Mouse (Mus musculus): ENCODE measurements around the gene Veph1. TPM values are rescaled to one million over a fixed set of nuclear protein-coding genes. Genes with fewer than 3 reads are reported as not detected.

Gene Veph1
- polyA plus RNA-seq (2012; rRNA removed): not detected in 2 replicates

DNA sequence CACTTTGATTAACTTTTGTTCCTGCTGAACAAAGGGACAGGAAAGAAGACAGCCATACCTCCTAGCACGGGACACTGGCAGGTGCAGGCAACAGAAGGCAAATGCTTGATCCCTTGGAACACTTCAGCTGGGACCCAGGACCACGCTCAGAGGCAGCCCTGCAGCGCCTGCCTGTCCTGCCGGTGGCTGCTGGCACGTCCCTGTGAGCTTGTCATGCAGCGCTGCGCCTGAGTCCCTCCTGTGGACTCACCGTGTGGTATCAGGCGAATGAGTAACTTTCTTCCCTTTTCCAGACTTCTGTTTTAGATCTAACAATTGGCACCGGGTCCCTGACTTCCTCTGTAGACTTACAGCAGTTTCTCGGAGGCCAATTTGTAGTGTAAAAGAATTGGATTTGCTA lies at the start of gene Veph1:
TSS of gene Veph1 (minus strand) at position 293 of the 400 bp plus-strand sequence.
- no peak for TF ChIP-seq POLR2A (IDR thresholded peaks at IDR 0.05; ENCODE audit: low read depth, low read length)
- no peak for TF ChIP-seq CTCF (IDR thresholded peaks at IDR 0.05; ENCODE audit: extremely low read depth, insufficient read depth, insufficient read length, insufficient replicate concordance)
- Histone ChIP-seq H3K4me1 (ENCODE audit: control insufficient read depth, insufficient read depth, insufficient read length) (no peaks in the 10 kb centered on the region), H3K36me3 (ENCODE audit: control insufficient read depth, insufficient read depth, low read length) (no peaks in the 10 kb centered on the region), H3K27ac (ENCODE audit: insufficient read depth, low read length) (no peak within 1 kb of the TSS), H3K4me3 (ENCODE audit: extremely low read depth, insufficient read depth, insufficient read length) (no peak within 1 kb of the TSS), H3K27me3 (ENCODE audit: control insufficient read depth, insufficient read depth, low read length) (no peaks in the 10 kb centered on the region)
- no peak for DNase-seq (ENCODE audit: low read depth in 1 of 2, low spot score in 2 of 2)
- 20% methylated on average over 11 of the region's 11 CpGs for WGBS

DNA sequence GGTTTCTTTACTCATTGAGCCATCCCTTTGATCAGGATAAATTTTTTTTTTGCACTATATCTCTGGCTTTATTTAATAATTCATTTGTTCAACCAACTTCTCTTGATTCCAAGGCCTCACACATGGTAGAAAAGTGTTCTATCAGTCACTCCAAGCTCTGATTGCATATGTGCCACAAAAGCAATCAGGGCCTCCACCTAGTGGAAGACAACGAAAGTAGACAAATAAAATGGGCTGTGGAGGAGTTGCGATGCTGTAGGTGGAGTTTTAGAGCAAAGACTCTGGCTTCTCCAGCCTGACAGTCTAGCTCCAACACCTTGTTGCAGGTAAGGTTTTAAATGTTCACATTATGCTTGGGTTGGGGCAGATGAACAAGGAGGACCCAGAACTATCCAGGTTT lies 44.1 kb upstream of the Veph1 start:
- Histone ChIP-seq H3K4me3 (ENCODE audit: extremely low read depth, insufficient read depth, insufficient read length) (no peak overlapping the region), H3K27ac (ENCODE audit: insufficient read depth, low read length) (no peak overlapping the region), H3K36me3 (ENCODE audit: control insufficient read depth, insufficient read depth, low read length) (no peaks in the 10 kb centered on the region), H3K27me3 (ENCODE audit: control insufficient read depth, insufficient read depth, low read length) (no peaks in the 10 kb centered on the region), H3K4me1 (ENCODE audit: control insufficient read depth, insufficient read depth, insufficient read length) (no peaks in the 10 kb centered on the region)
- TF ChIP-seq CTCF (IDR thresholded peaks at IDR 0.05; ENCODE audit: extremely low read depth, insufficient read depth, insufficient read length, insufficient replicate concordance) (no peak), POLR2A (IDR thresholded peaks at IDR 0.05; ENCODE audit: low read depth, low read length) (no peak)
- no peak for DNase-seq (ENCODE audit: low read depth in 1 of 2, low spot score in 2 of 2)
- WGBS: 90% methylated on average over 2 of the region's 2 CpGs

DNA sequence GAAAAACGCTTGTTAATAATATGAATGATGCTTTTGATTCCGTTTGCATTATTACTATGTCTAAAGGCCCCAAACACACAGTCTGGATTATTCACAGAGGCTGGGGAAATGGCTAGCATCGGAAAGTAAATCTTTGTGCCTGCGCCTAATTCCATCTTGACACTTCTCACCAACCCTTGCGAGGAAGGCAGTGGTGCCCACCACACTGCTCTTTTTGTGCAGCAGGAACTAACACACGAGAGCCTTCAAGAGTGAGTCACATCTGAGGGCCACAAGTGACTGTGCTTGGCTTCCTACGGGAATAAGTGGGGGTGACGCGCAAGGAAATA lies 35.7 kb upstream of the Veph1 start:
- Histone ChIP-seq H3K27me3 (ENCODE audit: control insufficient read depth, insufficient read depth, low read length) (no peaks in the 10 kb centered on the region), H3K4me1 (ENCODE audit: control insufficient read depth, insufficient read depth, insufficient read length) (no peaks in the 10 kb centered on the region), H3K4me3 (ENCODE audit: extremely low read depth, insufficient read depth, insufficient read length) (no peak overlapping the region), H3K27ac (ENCODE audit: insufficient read depth, low read length) (no peak overlapping the region), H3K36me3 (ENCODE audit: control insufficient read depth, insufficient read depth, low read length) (no peaks in the 10 kb centered on the region)
- TF ChIP-seq CTCF (IDR thresholded peaks at IDR 0.05; ENCODE audit: extremely low read depth, insufficient read depth, insufficient read length, insufficient replicate concordance) (no peak), POLR2A (IDR thresholded peaks at IDR 0.05; ENCODE audit: low read depth, low read length) (no peak)
- DNase-seq (ENCODE audit: low read depth in 1 of 2, low spot score in 2 of 2): no peak
- WGBS: 86% methylated on average over 9 of the region's 9 CpGs

DNA sequence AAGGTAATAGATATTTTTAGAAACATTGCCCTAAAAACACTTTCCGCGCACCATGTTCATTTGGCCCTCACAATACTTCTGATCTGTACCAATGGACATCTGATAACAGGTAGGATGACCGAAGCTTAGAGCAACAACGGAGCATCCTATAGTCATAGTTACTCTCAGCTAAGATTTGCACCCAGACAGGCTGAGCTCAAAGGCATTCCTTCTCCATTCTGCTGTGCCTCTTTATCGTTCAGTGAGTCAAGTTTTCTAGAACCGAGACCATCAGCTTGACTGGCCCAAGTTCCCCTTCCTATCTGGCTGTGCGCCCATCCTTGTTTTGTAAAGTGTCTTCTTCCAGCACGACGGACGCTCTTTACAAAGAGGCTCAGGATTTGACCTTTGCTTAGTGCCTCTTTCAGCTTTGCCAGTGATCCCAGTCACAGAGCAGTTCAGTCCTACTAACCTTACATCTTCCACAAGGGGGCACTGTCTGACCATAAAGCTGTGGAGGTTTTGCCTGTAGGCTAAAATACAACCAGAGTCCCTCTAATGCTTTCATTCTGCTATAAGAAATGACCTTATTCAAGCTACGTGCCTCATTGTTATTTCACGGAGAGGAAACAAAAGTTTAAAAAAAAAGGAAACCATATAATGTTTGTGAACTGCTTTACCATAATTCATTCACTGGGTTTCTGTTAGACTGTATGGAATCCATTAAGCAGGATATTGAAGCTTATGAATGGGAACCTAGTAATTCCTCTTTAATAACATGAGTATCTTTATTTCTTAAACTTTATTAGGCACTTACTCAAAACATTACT lies 35.2 kb upstream of the Veph1 start:
- no peak for DNase-seq (ENCODE audit: low read depth in 1 of 2, low spot score in 2 of 2)
- Histone ChIP-seq H3K36me3 (ENCODE audit: control insufficient read depth, insufficient read depth, low read length) (no peaks in the 10 kb centered on the region), H3K4me3 (ENCODE audit: extremely low read depth, insufficient read depth, insufficient read length) (no peak overlapping the region), H3K27ac (ENCODE audit: insufficient read depth, low read length) (no peak overlapping the region), H3K4me1 (ENCODE audit: control insufficient read depth, insufficient read depth, insufficient read length) (no peaks in the 10 kb centered on the region), H3K27me3 (ENCODE audit: control insufficient read depth, insufficient read depth, low read length) (no peaks in the 10 kb centered on the region)
- TF ChIP-seq CTCF (IDR thresholded peaks at IDR 0.05; ENCODE audit: extremely low read depth, insufficient read depth, insufficient read length, insufficient replicate concordance) (no peak), POLR2A (IDR thresholded peaks at IDR 0.05; ENCODE audit: low read depth, low read length) (no peak)
- 42% methylated on average over 12 of the region's 12 CpGs for WGBS

DNA sequence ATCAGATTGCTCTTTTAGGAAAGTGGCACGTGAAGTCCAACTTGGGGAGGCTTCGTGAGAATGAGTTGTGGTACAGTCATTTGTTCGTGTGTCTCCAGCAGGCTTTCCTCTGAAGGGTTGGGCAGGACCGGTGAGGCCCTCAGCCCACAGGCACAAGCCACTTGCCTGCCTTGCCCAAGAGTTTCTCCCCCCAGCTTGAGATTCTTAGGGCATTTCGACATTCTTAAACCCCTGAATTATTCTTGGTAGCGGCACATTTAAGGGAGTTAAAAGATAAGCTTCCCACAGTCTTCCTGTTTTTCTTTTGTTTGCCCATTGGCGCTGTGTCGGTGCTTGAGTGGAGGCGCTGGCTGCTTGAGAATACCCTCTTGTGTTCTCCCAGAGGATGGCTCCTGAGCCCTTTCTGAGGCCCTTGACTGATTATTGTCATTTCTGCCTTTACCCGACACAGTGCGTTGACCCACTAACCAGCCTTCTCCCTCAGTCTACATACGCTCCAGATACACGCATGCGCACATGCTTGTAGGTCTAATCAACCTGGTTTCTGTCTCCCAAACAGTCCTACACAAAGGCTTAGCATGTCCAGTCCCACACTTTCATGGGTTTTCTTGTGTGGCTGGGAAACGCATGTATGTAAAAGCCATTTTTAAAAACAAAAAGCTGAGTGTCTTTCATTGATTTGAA lies 34.4 kb upstream of the Veph1 start:
- no peak for TF ChIP-seq CTCF (IDR thresholded peaks at IDR 0.05; ENCODE audit: extremely low read depth, insufficient read depth, insufficient read length, insufficient replicate concordance)
- TF ChIP-seq POLR2A (IDR thresholded peaks at IDR 0.05; ENCODE audit: low read depth, low read length): no peak
- H3K4me3 ChIP-seq (ENCODE audit: extremely low read depth, insufficient read depth, insufficient read length): no peak overlapping the region
- H3K27ac ChIP-seq (ENCODE audit: insufficient read depth, low read length): no peak overlapping the region
- 62% methylated on average over 15 of the region's 15 CpGs for WGBS
- H3K4me1 ChIP-seq (ENCODE audit: control insufficient read depth, insufficient read depth, insufficient read length): no peaks in the 10 kb centered on the region
- no peaks in the 10 kb centered on the region for H3K36me3 ChIP-seq (ENCODE audit: control insufficient read depth, insufficient read depth, low read length)
- no peaks in the 10 kb centered on the region for H3K27me3 ChIP-seq (ENCODE audit: control insufficient read depth, insufficient read depth, low read length)
- no peak for DNase-seq (ENCODE audit: low read depth in 1 of 2, low spot score in 2 of 2)

DNA sequence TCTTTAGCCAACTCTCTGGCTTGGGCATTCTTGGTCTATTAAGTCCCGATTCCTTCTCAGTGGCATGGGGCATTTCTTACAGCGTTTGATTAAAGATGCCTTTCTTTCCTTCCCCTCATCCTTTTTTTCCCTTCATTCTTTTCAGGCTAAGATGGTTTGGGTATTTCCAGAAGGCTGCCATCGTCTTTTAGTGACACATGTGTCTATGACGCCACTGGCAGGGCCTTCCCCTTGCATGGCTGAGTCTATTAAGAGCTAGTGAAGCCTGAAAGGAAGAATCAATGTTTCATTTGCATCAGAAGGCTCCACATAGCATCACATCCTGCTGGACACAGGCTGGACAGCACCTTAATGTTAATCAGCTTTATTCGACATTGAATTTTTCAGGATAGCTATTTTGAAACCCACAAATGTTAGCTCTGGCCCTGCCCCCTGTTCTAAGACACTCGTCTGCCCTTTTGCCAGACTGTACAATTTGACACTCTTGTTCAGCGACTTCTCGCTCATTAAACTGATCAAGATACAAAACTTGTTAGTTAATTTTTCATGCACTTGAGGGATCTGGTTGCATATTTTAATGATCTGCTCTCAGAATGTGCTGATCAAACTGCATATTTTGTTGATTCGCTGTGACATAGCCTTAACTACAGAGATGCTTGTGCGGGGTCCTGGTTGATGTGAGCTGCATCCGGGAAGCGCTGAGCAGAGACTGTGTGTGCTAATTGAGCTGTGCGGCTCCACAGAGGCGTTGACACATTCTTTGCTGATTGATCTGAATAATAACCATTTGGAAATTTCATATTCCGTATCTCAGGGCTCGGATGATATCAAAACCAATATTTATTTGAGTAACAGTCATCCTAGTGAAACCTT lies 29.6 kb upstream of the Veph1 start:
- Histone ChIP-seq H3K4me3 (ENCODE audit: extremely low read depth, insufficient read depth, insufficient read length) (no peak overlapping the region), H3K27me3 (ENCODE audit: control insufficient read depth, insufficient read depth, low read length) (no peaks in the 10 kb centered on the region), H3K36me3 (ENCODE audit: control insufficient read depth, insufficient read depth, low read length) (no peaks in the 10 kb centered on the region), H3K4me1 (ENCODE audit: control insufficient read depth, insufficient read depth, insufficient read length) (no peaks in the 10 kb centered on the region), H3K27ac (ENCODE audit: insufficient read depth, low read length) (no peak overlapping the region)
- WGBS: 90% methylated on average over 16 of the region's 16 CpGs
- no peak for TF ChIP-seq CTCF (IDR thresholded peaks at IDR 0.05; ENCODE audit: extremely low read depth, insufficient read depth, insufficient read length, insufficient replicate concordance)
- no peak for TF ChIP-seq POLR2A (IDR thresholded peaks at IDR 0.05; ENCODE audit: low read depth, low read length)
- no peak for DNase-seq (ENCODE audit: low read depth in 1 of 2, low spot score in 2 of 2)

Data from spleen, adult 2 months (tissue).